Mouse (Mus musculus) cerebellum, postnatal 25 days (tissue): ENCODE data around the gene Cacna2d2.

Source experiments
- DNase-seq, 2 experiments: peaks; one replicate each; pipeline ENCODE4 v3.0.0; 2021; ENCODE audit warnings: mixed read lengths in 2 of 2

Gene Cacna2d2

DNA sequence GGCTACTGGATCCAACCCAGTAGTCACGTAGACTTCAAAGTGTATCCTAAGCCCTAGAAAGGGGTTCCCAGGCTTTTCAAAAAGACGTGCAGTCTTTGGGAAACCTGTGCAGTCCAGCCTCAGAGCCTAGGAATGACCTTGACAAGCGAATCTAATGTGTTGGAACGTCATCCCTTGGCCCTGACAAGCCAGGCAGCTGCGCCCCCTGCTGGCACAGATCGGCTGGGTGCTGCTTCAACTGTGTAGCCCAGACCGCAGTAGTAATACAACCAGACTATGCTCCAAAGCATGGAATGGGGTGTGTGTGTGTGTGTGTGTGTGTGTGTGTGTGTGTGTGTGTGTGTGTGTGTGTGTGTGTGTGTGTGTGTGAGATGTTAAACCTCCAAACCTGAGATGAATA, 64.1 kb downstream of the Cacna2d2 start:
- peak; percentile 91 to 94 for DNase-seq

DNA sequence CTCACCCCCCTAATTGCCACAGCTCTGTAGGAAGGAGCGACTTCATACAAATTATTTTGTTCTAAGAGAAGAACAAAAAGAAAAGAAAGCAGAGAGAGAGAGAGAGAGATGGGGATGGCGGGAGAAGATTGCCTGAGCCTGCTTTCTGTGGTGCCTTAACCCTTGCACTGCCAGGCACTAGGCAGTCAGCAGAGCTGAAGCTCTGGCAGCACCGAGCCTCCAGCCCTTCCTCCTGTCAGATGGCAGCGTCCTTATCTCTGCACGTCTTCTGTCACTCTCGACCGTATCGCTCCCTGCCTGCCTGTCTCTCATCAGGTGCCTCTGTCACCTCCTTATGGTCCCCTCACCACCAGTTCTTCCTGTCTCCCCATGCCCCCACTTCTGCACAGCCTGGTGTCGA, 64.7 kb downstream of the Cacna2d2 start:
- DNase-seq = no peak

DNA sequence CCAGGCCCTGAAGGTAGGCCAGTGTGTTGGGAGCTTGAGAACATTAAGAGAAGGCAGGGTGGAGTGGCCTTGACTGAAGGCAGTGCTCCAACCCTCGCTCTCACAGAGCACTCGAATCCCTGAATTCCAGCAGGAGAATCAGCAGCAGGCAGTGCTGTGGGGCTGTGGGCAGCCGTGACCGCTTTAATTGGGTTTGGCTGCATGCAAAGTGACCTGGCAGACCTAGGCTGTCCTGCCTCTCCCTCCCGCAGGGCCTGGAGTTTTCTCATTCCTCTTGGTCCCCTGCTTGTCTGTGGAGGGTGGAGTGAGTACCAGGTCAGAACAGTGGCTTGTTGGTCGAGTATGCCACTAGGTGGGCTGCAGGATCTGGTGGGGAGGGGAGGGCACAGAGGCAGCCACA, 66.2 kb downstream of the Cacna2d2 start:
- DNase-seq = peak in 1 of 2 experiments; percentile 48

DNA sequence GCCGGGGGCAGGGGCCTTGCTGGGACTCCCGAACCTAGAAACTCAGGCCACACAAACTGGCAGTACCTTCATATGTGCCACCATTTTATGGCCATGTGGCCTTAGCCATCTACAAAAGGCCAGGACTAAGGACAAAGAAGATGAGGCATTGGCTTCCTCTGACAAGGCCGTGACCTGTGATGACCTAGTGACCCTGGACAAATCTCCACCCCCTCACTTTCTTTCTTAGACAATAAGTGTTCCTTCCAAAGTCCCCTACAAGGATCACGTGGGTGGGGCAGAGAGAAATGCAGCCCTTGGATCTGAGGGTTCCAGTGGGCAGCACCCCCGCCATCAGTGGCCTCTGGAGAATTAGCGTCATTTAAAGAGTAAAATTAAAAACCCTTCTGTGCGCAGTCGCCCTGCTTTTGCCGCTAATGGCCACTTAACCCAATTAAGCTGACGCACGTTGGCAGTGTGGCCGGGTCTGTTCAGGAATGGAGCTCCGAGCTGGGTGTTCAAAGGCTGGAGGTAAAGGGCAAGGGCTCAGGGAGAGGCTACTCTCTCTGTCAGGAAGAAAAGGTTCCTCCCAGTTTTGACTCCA, 69.9 kb downstream of the Cacna2d2 start:
- no peak for DNase-seq

DNA sequence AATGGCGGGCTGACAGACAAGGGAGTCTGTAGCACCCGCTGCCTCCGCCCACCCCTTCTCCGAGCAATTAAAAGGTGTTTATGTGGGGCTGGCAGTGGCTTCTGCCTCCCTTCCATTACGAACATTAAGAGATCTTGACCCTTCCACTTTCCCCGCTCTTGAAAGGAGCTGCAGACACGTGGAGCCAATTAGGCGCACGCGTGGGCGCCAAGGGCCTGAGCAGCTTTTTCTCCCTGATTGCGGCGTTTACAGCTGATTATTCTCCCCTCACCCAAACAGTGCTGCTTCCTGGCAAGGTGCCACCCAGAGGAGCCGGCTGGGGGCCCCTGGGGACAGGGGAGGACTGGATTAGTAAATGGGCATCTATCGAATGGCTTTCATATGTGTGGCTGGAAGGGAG, 71.0 kb downstream of the Cacna2d2 start:
- no peak for DNase-seq

DNA sequence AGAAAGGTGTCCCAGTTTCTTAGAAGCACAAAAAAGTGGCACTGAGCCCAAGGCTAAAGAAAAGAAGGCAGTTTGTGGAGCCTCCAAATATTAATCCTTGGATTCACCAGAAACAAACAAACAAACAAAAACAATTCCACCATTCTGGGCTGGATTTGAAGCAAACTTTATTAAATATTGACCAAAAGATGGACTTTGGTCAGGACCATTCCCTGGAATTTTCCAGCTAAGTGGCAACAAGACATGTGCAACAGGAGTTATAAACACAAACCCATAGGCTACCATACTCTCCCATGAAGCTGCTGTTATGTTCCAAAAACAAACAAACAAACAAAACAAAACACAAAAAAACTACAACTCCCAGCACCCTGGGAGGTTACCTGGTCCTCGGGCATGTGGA, 74.6 kb downstream of the Cacna2d2 start:
- no peak for DNase-seq

DNA sequence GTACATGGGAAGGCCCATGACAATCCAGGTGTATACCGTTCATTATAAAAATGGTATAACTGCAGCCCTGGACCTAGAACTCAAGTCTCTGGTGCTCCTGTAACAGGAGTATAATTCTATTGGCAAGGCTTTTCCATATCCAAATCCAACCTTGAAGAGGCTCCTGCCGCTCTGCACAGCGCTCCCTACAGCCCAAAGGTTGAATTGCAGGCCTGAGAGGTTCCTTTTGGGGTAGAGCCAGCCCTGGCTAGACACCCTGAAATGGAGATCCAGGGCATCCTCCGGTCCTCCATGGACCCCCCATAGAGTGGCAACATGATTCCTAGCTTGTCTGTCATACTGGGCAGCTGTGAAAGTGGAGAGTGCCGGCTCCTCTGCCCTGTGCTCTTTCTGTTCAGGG, 79.6 kb downstream of the Cacna2d2 start:
- peak in 1 of 2 experiments; percentile 21 for DNase-seq

DNA sequence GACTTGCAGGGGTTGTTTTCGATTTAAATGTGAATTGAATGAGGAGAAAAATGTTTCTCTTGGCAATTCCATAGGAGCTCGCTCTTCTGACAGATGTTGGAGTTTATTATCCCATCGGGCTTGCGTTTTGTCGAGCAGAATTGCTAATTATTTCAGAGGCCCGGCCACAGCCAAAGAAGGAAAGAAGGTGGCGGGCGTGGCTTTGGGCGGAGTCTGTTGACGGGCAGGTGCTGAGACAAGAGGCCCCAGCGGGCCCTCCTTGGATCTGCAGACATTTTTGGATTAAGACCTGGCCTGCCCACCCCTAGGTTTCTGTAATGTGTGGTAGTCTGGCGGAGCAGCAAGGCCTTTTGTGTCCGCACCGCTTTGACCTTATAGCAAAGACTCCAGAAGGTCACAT, 80.2 kb downstream of the Cacna2d2 start:
- DNase-seq = peak in 1 of 2 experiments; percentile 9

DNA sequence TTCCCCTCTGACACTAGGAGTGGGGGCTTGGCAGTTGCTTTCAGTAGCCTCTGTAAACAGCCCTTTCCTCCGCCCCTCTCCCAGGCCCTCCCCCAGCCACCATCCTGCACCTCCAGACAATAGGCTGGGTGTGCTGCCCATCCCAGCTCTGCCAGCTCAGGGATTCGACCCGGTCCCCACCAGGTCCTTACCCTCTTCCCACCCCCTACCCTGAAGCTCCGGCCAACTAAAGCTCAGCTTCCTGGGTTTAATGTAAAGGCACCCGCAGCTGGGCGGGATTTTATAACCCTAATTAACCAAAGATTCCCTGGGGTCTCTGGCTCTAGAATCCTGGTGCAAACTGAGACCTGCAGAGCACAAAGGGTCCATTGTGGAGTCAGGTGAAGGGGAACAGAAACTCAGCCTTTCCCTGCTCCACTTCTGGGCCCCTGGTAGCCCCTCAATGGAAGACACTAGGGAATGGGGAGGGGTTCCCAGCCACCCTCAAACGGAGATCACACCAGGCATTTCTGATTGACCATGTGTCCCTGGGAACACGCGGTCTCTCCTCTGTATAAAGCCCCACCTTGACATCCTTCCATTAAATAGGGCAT, 81.2 kb downstream of the Cacna2d2 start:
- DNase-seq = no peak

DNA sequence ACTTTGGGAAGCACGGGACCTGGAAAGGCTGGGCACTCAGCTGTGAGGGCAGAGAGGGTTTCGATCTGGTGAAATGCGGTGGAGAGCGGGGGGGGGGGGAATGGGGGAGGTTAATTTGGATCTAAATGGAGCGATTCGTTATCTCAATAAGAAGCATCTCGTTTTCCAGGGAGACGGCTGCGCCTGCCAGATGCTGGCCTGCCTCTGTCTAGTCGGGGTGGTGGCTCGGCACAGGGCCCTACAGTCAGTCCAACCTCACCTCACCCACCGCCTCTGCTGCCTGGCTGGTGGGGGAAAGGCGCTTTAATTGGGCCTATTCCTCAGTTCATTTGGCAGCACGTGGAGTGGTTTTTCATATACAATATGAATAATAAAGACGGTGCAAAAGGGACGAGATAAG, 81.9 kb downstream of the Cacna2d2 start:
- no peak for DNase-seq

DNA sequence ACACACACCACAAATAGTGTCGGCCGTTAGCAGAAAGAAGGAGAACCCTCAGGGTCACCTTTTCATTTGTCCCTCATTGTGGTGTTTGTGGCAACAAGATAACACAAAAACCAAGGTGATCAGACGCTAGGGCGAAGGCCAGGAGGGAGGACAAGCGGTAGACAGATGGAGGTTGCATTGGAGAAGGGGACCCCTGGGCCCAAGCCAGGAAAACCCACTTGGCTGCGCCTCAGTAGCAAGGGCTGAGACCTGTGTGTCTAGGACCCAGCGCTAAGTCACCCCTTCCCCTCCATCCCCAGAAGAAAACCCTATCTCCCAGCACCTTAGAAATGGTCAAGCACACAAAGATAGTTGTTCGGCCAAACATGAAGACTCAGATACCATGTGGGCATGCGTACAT, 82.6 kb downstream of the Cacna2d2 start:
- no peak for DNase-seq

DNA sequence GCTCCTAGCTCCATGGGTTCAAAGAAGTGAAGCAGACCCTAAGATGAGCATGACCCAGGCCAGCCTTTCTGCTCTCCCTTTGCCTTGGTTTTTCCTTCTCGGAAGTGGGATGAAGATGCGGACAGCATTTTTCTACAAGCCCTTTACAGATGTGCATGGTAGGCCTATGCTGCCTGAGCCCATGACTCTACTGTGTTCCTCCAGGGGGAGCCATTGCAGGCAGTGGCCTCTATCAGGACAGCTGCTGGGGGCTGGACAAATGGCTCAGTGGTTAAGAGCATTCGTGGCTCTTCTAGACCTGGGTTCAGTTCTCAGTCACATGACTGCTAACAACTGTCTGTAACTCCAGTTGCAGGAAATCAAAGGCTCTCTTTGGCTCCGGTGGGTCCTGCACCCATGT, 83.4 kb downstream of the Cacna2d2 start:
- DNase-seq = peak in 1 of 2 experiments; percentile 13

DNA sequence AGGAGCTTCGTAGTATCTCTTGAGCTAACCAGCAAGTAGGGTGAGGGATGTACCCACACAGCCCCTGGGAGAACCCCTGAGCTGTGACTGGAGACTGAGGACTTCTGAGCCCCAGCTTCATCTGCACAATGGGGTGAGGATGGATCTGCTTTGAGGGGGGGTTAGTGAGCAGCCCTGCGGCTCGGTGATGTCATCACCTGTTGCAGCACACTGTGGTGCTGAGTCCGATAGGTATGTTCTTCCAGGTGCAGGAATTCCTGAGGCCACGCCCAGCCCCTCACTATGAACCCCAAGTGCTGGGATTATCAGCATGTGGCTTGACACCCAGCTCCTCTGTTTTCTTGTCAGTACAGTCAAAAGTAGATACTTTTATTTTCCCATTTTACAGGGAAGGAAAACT, 84.3 kb downstream of the Cacna2d2 start:
- DNase-seq = no peak

DNA sequence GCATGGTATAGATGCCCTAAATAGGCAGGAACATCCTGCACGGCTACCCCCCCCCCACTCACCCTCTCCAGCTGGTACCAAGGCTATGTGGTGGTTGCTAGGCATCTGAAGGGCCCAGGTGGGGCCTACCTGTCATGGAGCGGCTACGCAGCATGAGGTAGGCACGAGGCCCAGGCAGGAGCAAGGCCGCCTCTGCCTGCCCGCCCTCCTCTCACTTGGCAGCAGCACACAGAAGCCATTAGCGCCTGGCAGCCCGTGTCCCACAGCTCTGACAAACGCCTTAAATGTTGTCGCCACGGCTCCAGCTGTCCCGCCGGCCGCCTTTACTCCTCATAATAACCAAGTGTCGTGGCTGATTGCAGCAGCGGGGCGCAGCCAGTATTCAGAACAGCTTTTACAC, 84.9 kb downstream of the Cacna2d2 start:
- DNase-seq = peak; percentile 87 to 93

DNA sequence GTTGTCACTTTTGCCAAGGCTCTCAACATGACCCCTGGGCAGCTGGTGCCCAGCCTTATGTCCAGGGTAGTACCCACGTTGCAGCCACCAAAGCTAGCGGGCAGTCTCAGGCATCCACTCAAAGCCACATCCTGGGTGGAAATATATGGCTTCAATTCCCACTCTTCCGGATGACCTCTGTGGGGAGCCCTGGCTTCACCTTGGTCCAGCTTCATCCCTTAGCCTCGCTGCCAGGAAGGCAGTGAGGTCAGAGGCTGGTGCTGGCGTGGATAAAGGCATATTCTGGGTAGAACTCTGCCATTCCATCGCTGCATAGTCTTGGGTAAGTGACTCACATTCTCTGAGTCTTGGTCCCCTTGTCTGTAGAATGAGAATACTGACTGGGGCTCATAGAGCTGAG, 85.4 kb downstream of the Cacna2d2 start:
- no peak for DNase-seq

DNA sequence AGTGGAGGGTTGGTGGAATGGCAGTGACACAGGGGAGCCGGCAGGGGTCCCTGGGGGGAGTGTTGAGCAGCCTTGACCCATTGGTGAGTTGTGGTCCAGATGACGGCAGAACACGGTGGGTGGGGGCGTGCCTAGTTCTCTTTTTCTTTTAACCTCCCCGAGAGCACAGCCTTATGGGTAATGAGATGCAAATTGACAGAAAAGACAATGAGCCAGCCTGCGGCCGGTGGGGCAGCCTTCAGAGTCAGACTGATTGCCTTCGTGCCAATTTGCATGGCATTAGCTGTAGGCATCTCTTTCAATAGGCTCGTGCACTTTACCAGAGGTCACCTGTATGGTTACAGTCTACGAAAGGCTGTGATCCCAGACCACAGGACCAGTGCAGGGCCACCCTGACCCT, 86.7 kb downstream of the Cacna2d2 start:
- DNase-seq = no peak

DNA sequence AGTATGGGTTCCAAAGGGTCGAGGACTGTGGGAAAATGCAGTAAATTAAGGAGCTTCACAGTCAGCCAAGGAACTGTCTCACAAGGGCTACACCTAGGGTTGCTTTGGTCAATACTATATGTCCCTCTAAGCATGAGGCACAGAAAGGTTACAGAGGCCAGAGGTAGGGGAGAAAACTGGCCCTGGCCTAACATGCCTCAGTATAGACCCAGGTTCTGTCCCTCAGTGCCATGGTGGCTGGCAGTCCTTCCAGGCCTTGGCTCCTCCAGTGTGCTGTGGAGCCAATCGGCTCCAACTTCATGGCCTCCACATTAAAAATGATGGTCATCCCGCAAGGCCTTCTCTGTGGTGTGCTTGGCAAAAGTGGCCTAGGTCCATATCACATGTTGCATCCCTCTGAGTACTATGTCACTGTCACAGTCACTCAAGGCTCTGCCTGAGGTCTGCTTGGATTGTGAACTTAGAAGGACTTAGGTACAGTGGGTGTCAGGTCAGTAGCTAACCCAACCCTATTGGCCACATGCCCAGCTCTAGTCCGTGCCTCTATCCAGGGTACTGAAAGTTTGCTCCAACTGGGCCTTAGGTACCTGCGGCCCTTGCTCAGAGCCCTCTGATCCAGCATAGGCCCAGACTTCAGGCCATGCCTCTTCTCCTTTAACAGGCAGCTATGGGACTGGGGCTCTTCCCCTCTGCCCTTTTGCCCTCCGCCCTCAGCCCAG, 87.3 kb downstream of the Cacna2d2 start:
- DNase-seq = no peak

DNA sequence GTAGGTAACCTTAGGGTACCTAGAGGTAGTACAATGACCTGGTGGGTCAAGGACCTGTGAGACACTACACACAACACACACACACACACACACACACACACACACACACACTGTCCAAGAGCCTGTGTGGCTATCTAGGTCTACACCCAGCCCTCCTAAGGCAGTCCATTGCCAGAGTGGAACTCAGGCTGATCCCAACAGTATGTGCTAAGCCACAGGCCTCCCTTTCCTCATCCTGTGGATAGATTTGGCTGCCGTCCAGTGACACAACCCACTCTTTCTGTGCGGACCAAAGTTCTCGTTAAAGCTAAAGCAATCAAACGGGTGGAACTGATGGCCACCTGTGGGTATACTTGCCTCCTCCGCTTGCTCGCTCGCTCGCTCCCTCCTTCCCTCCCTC, 90.7 kb downstream of the Cacna2d2 start:
- DNase-seq = no peak

DNA sequence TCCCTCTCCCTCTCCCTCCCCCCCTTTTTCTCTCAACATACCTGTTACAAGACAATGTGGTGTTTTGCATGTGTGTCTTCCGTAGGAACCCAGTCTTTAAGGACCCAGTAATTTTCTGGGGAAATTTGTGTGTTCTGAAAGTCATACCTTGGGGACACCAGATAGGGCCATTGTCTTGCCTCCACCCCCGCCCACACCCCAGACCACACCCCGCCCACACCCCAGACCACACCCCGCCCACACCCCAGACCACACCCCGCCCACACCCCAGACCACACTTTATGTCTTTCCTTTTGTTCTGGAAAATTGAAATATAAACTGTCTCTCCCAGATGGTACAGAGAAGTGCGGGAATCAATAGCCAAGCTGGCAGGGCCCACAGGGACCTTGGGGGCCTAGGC, 91.2 kb downstream of the Cacna2d2 start:
- DNase-seq = no peak

DNA sequence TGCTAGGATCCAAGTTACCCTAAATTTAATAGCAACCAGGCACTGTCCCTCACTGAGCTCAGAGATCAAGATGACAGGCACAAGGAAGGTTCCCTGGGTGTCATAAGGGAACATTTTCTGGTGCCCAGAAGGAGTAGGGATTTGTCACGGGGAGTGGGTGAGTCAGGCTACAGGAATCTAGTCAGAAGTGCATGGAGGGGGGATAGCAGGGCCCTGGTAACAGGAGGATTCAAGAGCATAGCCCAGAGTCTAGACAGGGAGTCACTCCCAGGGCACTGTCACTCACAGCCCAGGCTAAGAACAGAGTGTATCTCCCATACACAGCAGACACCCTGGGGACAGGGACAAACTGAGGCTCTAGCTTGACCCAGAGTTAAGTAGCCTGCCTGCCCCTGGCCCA, 94.1 kb downstream of the Cacna2d2 start:
- no peak for DNase-seq

DNA sequence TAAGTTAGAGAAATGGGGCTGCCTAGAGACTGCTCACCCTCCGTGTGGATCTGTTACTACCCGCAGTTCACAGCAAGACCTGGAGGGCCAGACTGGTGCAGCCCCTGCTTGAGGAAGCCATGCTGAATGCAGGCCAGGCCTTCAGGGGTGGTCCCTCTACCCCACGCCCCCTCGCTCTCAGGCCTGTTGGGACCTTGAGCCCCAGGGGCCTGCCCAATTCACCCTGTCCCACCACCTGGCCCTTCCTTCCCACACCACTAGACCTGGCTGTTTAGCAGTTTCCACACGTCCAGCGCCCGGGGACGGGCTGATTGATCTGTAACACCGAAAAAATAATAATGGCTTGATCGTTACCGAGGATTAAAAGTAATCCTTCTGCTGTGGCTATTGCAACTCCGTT, 94.8 kb downstream of the Cacna2d2 start:
- no peak for DNase-seq

DNA sequence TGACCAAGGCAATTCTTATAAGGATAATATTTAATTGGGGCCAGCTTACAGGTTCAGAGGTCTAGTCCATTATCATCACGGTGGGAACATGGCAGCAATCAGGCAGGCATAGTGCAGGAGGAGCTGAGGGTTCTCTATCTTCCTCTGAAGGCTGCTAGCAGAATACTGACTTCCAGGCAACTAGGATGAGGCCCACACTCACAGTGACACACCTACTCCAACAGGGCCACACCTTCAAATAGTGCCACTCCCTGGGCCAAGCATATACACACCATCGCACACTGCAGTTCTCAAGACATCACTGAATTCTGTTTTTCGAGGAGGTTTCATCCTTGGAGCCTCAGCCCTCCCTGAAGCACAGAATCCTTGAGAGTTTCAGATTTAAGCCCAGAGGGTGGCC, 96.9 kb downstream of the Cacna2d2 start:
- DNase-seq = no peak

DNA sequence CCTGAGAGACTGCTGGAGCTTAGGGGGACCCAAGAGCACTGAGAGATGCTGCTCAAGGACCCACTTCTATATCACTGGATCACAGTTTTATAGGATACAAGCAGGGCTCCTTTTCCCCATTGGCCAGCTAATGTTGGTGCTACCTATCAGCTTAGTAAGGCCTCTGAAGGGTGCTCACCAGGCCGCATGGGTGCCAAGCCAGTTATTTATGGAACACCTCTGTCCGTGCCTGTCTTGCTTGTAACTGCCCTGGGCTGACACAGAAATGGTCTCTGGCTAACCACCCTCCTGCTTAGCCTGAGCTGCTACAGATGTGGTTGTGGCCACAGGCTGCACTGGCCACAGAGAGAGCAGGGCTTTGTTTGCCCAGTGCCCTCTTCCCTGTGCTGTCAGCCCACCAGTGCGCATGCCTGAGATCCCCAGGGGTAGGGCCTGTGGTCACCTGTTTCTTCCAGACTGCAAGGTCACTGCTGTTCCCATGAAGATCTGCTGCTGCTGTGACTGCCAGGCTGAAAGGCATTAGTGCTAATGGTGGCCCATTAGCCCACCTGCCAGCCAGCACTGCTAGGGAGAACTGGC, 101.4 kb downstream of the Cacna2d2 start:
- DNase-seq = no peak
